Mouse (Mus musculus): ENCODE results near the gene Tbx4.

Gene Tbx4

GRCm38 (mm10) chr11:85910133-85910532 is 23.9 kb downstream of the Tbx4 start:
- Histone ChIP-seq H3K27me3 (ENCODE audit: control insufficient read depth, insufficient read depth, low read length, poor library complexity, severe bottlenecking) (no peaks in the 10 kb centered on the region), H3K36me3 (ENCODE audit: control insufficient read depth, insufficient read depth, low read length, poor library complexity, severe bottlenecking) (no peaks in the 10 kb centered on the region)
- no peak for DNase-seq (ENCODE audit: low read depth, low spot score)

DNA sequence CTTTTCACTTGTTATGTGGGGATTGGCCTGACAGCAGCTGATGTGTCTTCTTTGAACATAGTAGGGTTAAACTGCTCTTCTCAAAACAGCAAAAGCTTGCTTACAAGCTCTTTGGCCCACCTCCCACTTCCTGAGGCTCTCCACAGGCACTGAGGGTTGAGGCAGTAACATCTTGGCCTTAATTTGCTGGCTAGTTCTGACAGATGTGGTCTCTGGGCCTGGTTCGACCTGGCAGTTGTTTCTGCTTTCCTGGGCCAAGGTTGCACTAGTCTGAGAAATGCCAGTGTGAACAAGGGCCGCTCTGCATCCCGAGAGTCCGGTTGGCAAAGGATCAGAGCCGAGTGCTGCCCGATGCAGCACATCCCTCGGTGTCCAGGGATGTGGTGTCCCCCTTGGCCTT is 27.3 kb downstream of the Tbx4 start:
- no peaks in the 10 kb centered on the region for H3K36me3 ChIP-seq (ENCODE audit: control insufficient read depth, insufficient read depth, low read length, poor library complexity, severe bottlenecking)
- DNase-seq (ENCODE audit: low read depth, low spot score): no peak
- no peaks in the 10 kb centered on the region for H3K27me3 ChIP-seq (ENCODE audit: control insufficient read depth, insufficient read depth, low read length, poor library complexity, severe bottlenecking)

DNA sequence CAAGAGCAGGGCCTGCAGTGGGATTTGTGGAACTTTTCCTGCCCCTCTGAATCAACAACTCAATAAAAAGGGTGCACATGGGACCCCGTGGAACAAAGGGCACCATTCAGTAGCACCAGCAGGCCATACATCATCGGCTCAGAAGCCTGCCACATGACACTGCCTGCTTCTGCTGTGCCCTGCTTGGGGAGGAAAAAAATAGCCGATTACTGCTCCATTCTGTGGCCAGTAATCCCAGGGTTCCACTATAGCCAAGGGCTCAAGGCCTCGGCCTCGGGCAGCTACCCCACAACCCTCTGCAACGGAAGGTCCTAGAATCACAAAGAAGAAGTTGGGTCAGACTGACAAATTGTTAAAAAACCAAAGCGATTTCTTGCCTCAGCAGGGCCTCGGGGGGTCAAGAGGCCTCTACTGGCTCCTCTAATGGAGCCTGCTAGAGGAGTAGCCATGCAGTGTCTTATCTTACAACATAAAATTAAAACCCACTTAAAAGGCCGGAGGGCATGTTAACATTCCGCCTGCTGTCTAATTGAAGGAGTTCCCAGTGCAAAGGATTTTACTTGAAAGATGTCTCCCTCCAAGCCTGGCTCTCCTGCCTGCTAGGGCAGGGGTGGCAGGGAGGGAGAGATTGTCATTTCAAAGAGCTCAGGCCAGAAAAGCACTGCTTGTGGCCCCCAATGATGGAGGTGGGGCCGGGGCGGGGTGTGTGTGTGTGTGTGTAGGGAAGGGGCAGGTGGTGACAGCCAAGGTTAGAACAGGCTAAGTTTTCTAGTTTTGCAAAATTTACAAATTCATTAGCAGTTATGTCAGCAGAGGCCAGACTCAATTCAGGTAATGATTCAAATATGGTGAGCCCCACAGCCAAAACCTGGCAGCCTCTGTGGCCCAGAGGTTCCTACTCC is 31.1 kb downstream of the Tbx4 start:
- DNase-seq (ENCODE audit: low read depth, low spot score): no peak
- Histone ChIP-seq H3K36me3 (ENCODE audit: control insufficient read depth, insufficient read depth, low read length, poor library complexity, severe bottlenecking) (no peaks in the 10 kb centered on the region), H3K27me3 (ENCODE audit: control insufficient read depth, insufficient read depth, low read length, poor library complexity, severe bottlenecking) (no peaks in the 10 kb centered on the region)

DNA sequence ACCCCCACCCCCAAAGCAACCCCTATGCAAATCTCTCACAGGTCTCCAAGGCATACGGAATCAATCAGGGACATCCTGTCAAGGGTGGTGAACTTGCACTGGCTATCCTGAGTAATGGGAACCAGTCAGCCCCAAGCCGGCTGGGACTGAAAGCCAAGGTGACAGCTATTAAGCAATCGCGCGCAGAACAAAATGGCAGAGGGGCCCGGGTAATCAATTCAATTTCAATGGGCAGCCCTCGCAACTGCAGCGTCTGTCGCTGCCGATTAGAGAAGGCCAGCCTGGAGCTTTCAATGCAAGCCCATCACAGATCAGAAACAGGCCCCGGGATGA is 31.7 kb downstream of the Tbx4 start:
- H3K36me3 ChIP-seq (ENCODE audit: control insufficient read depth, insufficient read depth, low read length, poor library complexity, severe bottlenecking): no peaks in the 10 kb centered on the region
- H3K27me3 ChIP-seq (ENCODE audit: control insufficient read depth, insufficient read depth, low read length, poor library complexity, severe bottlenecking): no peaks in the 10 kb centered on the region
- no peak for DNase-seq (ENCODE audit: low read depth, low spot score)

DNA sequence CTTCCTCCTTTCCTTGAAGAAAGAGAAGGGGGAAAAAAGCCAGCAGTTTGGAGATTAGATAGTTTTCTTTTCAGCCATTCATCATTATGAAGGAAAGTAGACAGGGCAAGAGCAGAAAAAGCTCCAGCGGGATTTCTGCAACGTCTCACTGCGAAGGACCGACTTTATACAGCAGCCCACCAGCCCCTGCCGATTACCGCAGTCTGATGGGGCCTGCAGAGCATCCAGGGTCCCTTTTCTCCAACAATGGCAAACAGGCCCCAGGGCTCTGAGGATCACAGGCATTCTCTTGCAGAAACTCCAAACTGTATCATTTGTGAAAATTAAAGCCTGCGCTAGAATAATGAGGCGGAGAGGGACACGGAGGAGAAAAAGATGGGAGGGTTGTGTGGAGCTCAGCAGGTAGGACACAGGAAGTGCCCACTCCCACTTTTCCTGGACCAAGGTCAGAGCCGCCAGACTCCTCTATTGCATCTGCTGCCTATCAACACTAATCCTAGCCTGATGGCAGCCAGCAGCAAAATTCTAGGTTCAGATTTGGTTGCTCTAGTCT is 32.2 kb downstream of the Tbx4 start:
- no peak for DNase-seq (ENCODE audit: low read depth, low spot score)
- Histone ChIP-seq H3K36me3 (ENCODE audit: control insufficient read depth, insufficient read depth, low read length, poor library complexity, severe bottlenecking) (no peaks in the 10 kb centered on the region), H3K27me3 (ENCODE audit: control insufficient read depth, insufficient read depth, low read length, poor library complexity, severe bottlenecking) (no peaks in the 10 kb centered on the region)

DNA sequence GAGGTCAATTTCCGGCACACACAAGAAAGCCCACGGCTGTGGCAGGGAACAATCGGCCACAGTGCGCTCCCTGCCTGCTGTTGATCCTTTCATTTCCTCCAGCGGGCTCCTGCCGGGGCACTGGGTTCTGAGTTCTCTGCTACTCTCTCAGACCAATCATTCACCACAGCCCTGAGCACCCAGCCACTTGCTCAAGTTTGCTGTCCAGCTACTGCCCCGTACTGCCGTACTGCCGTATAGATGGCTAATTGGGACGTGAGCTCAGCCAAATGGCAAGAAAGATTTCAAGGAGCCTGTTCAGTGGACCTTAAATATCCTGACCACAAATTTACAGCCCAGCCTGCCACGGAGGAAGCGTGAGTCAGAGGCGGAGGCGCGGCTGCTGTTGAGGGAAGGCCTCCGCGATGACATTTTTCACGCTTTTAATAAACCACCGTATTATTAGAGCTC is 39.1 kb downstream of the Tbx4 start:
- Histone ChIP-seq H3K36me3 (ENCODE audit: control insufficient read depth, insufficient read depth, low read length, poor library complexity, severe bottlenecking) (no peaks in the 10 kb centered on the region), H3K27me3 (ENCODE audit: control insufficient read depth, insufficient read depth, low read length, poor library complexity, severe bottlenecking) (no peaks in the 10 kb centered on the region)
- DNase-seq (ENCODE audit: low read depth, low spot score): peak; percentile 33

DNA sequence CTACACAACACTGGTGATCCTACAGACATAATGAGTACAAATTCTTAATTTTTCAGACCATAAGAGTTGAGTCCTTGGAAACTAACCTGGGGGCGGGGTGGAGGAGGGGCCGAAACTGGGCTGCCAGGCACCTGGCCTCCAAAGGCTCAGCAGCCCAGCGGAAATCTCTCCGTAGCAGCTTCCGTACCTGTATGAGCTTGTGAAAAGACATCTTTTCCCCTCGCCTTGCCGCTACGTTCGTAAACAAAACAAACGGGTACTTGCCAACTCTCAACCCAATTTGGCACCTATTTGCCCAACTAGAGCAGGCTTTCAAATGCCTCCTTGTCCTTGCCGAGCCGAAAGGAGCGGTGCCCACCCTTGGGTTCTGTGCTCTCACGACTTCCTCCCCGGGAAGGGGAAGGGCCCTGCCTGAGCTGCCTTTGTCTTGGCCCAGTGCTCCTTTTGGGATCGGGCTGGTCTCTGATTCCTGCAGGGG is 40.1 kb downstream of the Tbx4 start:
- Histone ChIP-seq H3K36me3 (ENCODE audit: control insufficient read depth, insufficient read depth, low read length, poor library complexity, severe bottlenecking) (no peaks in the 10 kb centered on the region), H3K27me3 (ENCODE audit: control insufficient read depth, insufficient read depth, low read length, poor library complexity, severe bottlenecking) (no peaks in the 10 kb centered on the region)
- peak; percentile 15 for DNase-seq (ENCODE audit: low read depth, low spot score)

DNA sequence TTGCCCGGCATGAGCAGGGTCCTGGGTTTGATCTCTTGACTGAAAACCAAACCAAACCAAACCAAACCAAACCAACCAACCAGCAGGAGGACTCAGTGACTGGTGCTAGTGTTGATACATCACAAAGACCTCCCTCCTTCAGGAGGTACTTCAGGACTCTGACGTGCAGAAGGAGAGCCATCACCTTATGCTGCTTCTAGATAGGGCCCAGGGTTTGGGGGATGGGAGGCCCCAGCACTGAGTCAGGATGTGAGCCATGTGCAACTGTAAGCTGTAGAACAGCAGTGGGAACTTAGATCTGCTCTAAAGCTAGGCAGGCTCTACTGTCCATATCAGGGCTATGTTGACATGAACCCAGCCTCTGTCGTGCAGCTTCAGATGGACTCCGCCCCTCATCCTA is 41.9 kb downstream of the Tbx4 start:
- Histone ChIP-seq H3K36me3 (ENCODE audit: control insufficient read depth, insufficient read depth, low read length, poor library complexity, severe bottlenecking) (no peaks in the 10 kb centered on the region), H3K27me3 (ENCODE audit: control insufficient read depth, insufficient read depth, low read length, poor library complexity, severe bottlenecking) (no peaks in the 10 kb centered on the region)
- DNase-seq (ENCODE audit: low read depth, low spot score): no peak

DNA sequence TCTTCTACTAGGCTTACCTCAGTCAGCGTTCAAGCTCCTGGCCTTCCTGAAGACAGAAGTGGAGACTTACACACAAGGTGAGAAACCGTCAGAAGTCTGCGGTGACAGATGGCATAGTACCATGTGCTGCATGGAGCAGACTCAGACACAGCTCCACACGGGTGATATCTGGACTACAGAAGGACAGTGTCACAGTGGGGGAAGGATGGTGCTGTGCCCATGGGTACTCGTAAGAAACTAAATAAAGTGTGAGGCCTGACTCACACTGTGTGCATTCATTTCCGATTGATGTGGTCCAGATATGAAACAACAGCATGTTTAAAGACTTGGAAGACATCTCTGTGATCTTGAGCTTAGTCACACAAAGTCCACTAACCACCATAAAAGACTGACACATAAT is 43.4 kb downstream of the Tbx4 start:
- no peaks in the 10 kb centered on the region for H3K27me3 ChIP-seq (ENCODE audit: control insufficient read depth, insufficient read depth, low read length, poor library complexity, severe bottlenecking)
- DNase-seq (ENCODE audit: low read depth, low spot score): no peak
- H3K36me3 ChIP-seq (ENCODE audit: control insufficient read depth, insufficient read depth, low read length, poor library complexity, severe bottlenecking): no peaks in the 10 kb centered on the region

GRCm38 (mm10) chr11:85941785-85942570 is 55.8 kb downstream of the Tbx4 start:
- no peak for DNase-seq (ENCODE audit: low read depth, low spot score)
- H3K36me3 ChIP-seq (ENCODE audit: control insufficient read depth, insufficient read depth, low read length, poor library complexity, severe bottlenecking): no peaks in the 10 kb centered on the region
- no peaks in the 10 kb centered on the region; the same call in 1 of the 2 replicates for H3K27me3 ChIP-seq (ENCODE audit: control insufficient read depth, insufficient read depth, low read length, poor library complexity, severe bottlenecking)

GRCm38 (mm10) chr11:85948765-85949164 is 62.5 kb downstream of the Tbx4 start:
- Histone ChIP-seq H3K27me3 (ENCODE audit: control insufficient read depth, insufficient read depth, low read length, poor library complexity, severe bottlenecking) (no peaks in the 10 kb centered on the region; the same call in 1 of the 2 replicates), H3K36me3 (ENCODE audit: control insufficient read depth, insufficient read depth, low read length, poor library complexity, severe bottlenecking) (no peaks in the 10 kb centered on the region)
- no peak for DNase-seq (ENCODE audit: low read depth, low spot score)

DNA sequence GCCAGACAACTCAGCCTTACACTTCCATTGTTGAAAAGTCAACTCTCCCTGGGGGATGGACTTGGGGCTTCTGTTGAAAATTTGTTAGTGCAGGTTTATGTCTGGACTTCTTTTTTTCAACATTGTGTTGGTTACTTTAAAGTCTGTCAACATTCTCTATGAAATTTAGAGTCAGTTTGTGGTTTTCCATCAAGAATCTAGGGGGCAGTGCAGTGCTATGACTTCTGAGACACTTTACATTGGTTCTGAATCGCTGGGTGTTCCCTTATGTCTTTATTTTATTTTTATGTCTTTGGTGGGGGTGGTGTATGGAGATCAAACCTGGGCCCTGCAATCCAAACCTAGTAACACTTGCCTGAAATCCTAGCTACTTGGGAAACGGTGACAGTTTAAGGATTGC is 63.5 kb downstream of the Tbx4 start:
- H3K36me3 ChIP-seq (ENCODE audit: control insufficient read depth, insufficient read depth, low read length, poor library complexity, severe bottlenecking): no peaks in the 10 kb centered on the region
- DNase-seq (ENCODE audit: low read depth, low spot score): no peak
- no peaks in the 10 kb centered on the region; the same call in 1 of the 2 replicates for H3K27me3 ChIP-seq (ENCODE audit: control insufficient read depth, insufficient read depth, low read length, poor library complexity, severe bottlenecking)

- no peak for DNase-seq (ENCODE audit: low read depth, low spot score)
- Histone ChIP-seq H3K36me3 (ENCODE audit: control insufficient read depth, insufficient read depth, low read length, poor library complexity, severe bottlenecking) (no peaks in the 10 kb centered on the region), H3K27me3 (ENCODE audit: control insufficient read depth, insufficient read depth, low read length, poor library complexity, severe bottlenecking) (no peaks in the 10 kb centered on the region)
These were observed 66.3 kb downstream of the Tbx4 start for GRCm38 (mm10) chr11:85952538-85952937.

DNA sequence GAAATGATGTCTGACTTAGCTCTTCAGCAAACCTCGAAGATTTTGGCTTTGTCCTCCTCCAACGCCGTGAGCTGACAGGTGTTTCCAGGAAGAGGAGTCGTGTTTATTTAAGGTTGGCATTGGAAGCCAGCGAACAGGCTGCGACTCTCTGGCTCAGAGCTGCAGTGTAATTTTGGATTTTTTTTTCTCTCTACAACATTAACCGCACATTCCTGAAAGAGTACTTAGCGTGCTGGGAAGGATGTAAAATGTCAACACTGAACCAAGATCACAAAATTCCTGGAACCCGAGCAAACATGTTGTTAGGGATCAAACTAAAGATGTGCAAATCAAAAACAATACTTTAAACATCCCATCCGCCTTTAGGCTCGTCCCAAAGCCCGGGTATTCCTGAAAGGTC is 69.4 kb downstream of the Tbx4 start:
- no peaks in the 10 kb centered on the region for H3K27me3 ChIP-seq (ENCODE audit: control insufficient read depth, insufficient read depth, low read length, poor library complexity, severe bottlenecking)
- H3K36me3 ChIP-seq (ENCODE audit: control insufficient read depth, insufficient read depth, low read length, poor library complexity, severe bottlenecking): no peaks in the 10 kb centered on the region
- no peak for DNase-seq (ENCODE audit: low read depth, low spot score)

- no peaks in the 10 kb centered on the region for H3K36me3 ChIP-seq (ENCODE audit: control insufficient read depth, insufficient read depth, low read length, poor library complexity, severe bottlenecking)
- no peak for DNase-seq (ENCODE audit: low read depth, low spot score)
- H3K27me3 ChIP-seq (ENCODE audit: control insufficient read depth, insufficient read depth, low read length, poor library complexity, severe bottlenecking): no peaks in the 10 kb centered on the region; the same call in 1 of the 2 replicates
These were observed 70.2 kb downstream of the Tbx4 start for GRCm38 (mm10) chr11:85956422-85956821.

All from splenic B cell, adult 2 months (primary cell).